ENCODE assay signal across 30 mouse cellular contexts in genomic region chr4:117305461-117305860, GRCm38 (mm10). TPM values are rescaled to one million over a fixed set of nuclear protein-coding genes. Genes with fewer than 3 reads are reported as not detected.
DNase-seq lines count a peak whose midpoint lies in the region; ATAC-seq and TF ChIP-seq lines count a peak whose summit lies in the region.
"Had no signal": no experiment of that assay in that cellular context is flagged by ENCODE, and none has a peak within 500 bp of the region (broad histone marks: within the 10 kb centered on the region; RNA-seq: fewer than 3 reads in every experiment).

No protein-coding gene starts in this region.

- H3K27ac ChIP-seq in kidney, postnatal 0 days = 0 out of 2 replicates have a peak overlapping the region, but pooled peaks have one; percentile 19
- no peak overlapping the region for H3K27ac ChIP-seq in ES-Bruce4 (ENCODE audit: insufficient read depth, low read length)
- H3K27ac ChIP-seq in stomach, postnatal 0 days (replicated peaks) = no peak overlapping the region
- H3K27ac ChIP-seq: embryonic facial prominence, embryonic 10.5 days; embryonic facial prominence, embryonic 13.5 days; forebrain, embryonic 12.5 days; forebrain, embryonic 15.5 days; heart, embryonic 15.5 days; hindbrain, embryonic 10.5 days; hindbrain, embryonic 13.5 days had no signal

- no peak overlapping the region for H3K4me3 ChIP-seq in kidney, postnatal 0 days (replicated peaks; ENCODE audit: low read depth, low read length)
- no peak overlapping the region for H3K4me3 ChIP-seq in ES-Bruce4 (ENCODE audit: low read depth, low read length)
- no peak overlapping the region for H3K4me3 ChIP-seq in stomach, postnatal 0 days (ENCODE audit: low read depth, low read length)
- H3K4me3 ChIP-seq: erythroblast, embryonic 14.5 days had no signal

- H3K4me2 ChIP-seq in kidney, postnatal 0 days (ENCODE audit: low read length) = no peak overlapping the region
- H3K4me2 ChIP-seq in stomach, postnatal 0 days (replicated peaks; ENCODE audit: low read depth) = no peak overlapping the region

- TF ChIP-seq EP300 in ES-Bruce4 (IDR thresholded peaks at IDR 0.05; ENCODE audit: insufficient read depth, low read depth, low read length) = peak; percentile 84
- TF ChIP-seq EP300 in stomach, postnatal 0 days (optimal IDR thresholded peaks at IDR 0.05) = no peak

- no peaks in the 10 kb centered on the region for H3K36me3 ChIP-seq in kidney, postnatal 0 days (ENCODE audit: insufficient read depth, low read length)
- H3K36me3 ChIP-seq in ES-Bruce4 (ENCODE audit: control insufficient read depth, insufficient read depth, low read length, poor library complexity, severe bottlenecking) = no peaks in the 10 kb centered on the region
- no peaks in the 10 kb centered on the region for H3K36me3 ChIP-seq in stomach, postnatal 0 days (ENCODE audit: control insufficient read depth, insufficient read depth, low read length)
- H3K36me3 ChIP-seq: embryonic facial prominence, embryonic 10.5 days; embryonic facial prominence, embryonic 13.5 days; forebrain, embryonic 12.5 days; forebrain, embryonic 15.5 days; heart, embryonic 12.5 days; heart, embryonic 15.5 days; hindbrain, embryonic 13.5 days had no signal

- no peak for TF ChIP-seq CTCF in kidney, postnatal 0 days (IDR thresholded peaks at IDR 0.05; ENCODE audit: low read depth)
- no peak for TF ChIP-seq CTCF in ES-Bruce4 (IDR thresholded peaks at IDR 0.05; ENCODE audit: low read depth, low read length)
- TF ChIP-seq CTCF in stomach, postnatal 0 days (IDR thresholded peaks at IDR 0.05; ENCODE audit: low read depth) = no peak

- H3K9ac ChIP-seq in kidney, postnatal 0 days (ENCODE audit: low read depth, low read length) = no peak overlapping the region
- no peak overlapping the region for H3K9ac ChIP-seq in ES-Bruce4 (ENCODE audit: low read depth, poor library complexity, severe bottlenecking)
- no peak overlapping the region for H3K9ac ChIP-seq in stomach, postnatal 0 days (ENCODE audit: low read length)
- H3K9ac ChIP-seq: embryonic facial prominence, embryonic 13.5 days; forebrain, embryonic 12.5 days; forebrain, embryonic 15.5 days; heart, embryonic 12.5 days; heart, embryonic 15.5 days; hindbrain, embryonic 13.5 days had no signal

- no peak for ATAC-seq in kidney, postnatal 0 days (replicated peaks; ENCODE audit: low FRiP score, low read depth)
- no peak for ATAC-seq in stomach, postnatal 0 days (ENCODE audit: low FRiP score, low TSS enrichment)
- ATAC-seq: forebrain, embryonic 15.5 days; hindbrain, embryonic 16.5 days had no signal

- 30% methylated on average over 7 of the region's 7 CpGs for WGBS in kidney, postnatal 0 days
- 46% methylated on average over 6 of the region's 7 CpGs for WGBS in stomach, postnatal 0 days

- TF ChIP-seq POLR2A in ES-Bruce4 (IDR thresholded peaks at IDR 0.05; ENCODE audit: insufficient read depth, low read length) = no peak

- peaks cover 18% of the 10 kb centered on the region for H3K4me1 ChIP-seq in kidney, postnatal 0 days (replicated peaks; ENCODE audit: insufficient read depth, low read length)
- H3K4me1 ChIP-seq in ES-Bruce4 (ENCODE audit: control insufficient read depth, insufficient read depth, low read length) = peaks cover 3% of the 10 kb centered on the region
- peaks cover 6% of the 10 kb centered on the region; the same call in 1 of the 2 replicates for H3K4me1 ChIP-seq in stomach, postnatal 0 days (replicated peaks; ENCODE audit: control insufficient read depth, insufficient read depth)

- DNase-seq in kidney, postnatal 0 days (ENCODE audit: low spot score) = no peak
- no peak for DNase-seq in kidney, adult 18-20 months
- DNase-seq in R1 (ENCODE audit: low read depth, low spot score) = peak; percentile 90
- peak; percentile 49 for DNase-seq in stomach, postnatal 0 days (ENCODE audit: low spot score)
- DNase-seq in adrenal gland, adult 18-20 months (ENCODE audit: low spot score in 2 of 2) = no peak
- no peak for DNase-seq in cerebellum, adult 9-10 months
- DNase-seq: adrenal gland, postnatal 10 days; adrenal gland, postnatal 36 days; B cell, adult 2 months; cerebellum, adult 18-20 months; cerebellum, adult 9-11 months; cerebellum, postnatal 36 days; embryo, embryonic 11 days; gastrocnemius, postnatal 25 days; heart, adult 18-20 months; heart, postnatal 10 days; heart, postnatal 36 days had no signal

- H3K27me3 ChIP-seq in kidney, postnatal 0 days (ENCODE audit: insufficient read depth, low read length) = peaks cover 41% of the 10 kb centered on the region
- H3K27me3 ChIP-seq in ES-Bruce4 (ENCODE audit: control insufficient read depth, insufficient read depth, low read length, poor library complexity, severe bottlenecking) = no peaks in the 10 kb centered on the region
- peaks cover 4% of the 10 kb centered on the region; the same call in 1 of the 2 replicates for H3K27me3 ChIP-seq in stomach, postnatal 0 days (ENCODE audit: control insufficient read depth, insufficient read depth, low read length)

- H3K9me3 ChIP-seq in kidney, postnatal 0 days (replicated peaks; ENCODE audit: low read length) = no peaks in the 10 kb centered on the region
- no peaks in the 10 kb centered on the region for H3K9me3 ChIP-seq in ES-Bruce4 (replicated peaks; ENCODE audit: control insufficient read depth, insufficient read depth, low read length, poor library complexity, severe bottlenecking)
- H3K9me3 ChIP-seq in stomach, postnatal 0 days (ENCODE audit: control insufficient read depth, low read length) = no peaks in the 10 kb centered on the region
- H3K9me3 ChIP-seq: embryonic facial prominence, embryonic 10.5 days; embryonic facial prominence, embryonic 13.5 days; forebrain, embryonic 12.5 days; forebrain, embryonic 15.5 days; heart, embryonic 15.5 days; hindbrain, embryonic 10.5 days; hindbrain, embryonic 13.5 days had no signal

RNA-seq across cellular contexts. Expression of gene Armh1, which starts 53.5 kb away (rescaled TPM):
- 0.18 and 0.59 TPM in 2 replicates for polyA plus RNA-seq in kidney, postnatal 0 days (2015; fragmentation: Nextera tagmentation; extraction: Ambion mirVana)
- 0.49 and 0.52 TPM in 2 replicates for polyA plus RNA-seq in ES-Bruce4 (2011; ENCODE audit: insufficient read depth, insufficient read length, low read depth, missing spikeins)
- 0.16 and 0.24 TPM in 2 replicates for polyA plus RNA-seq in stomach, postnatal 0 days (2015; fragmentation: Nextera tagmentation; extraction: Ambion mirVana)
- 1 to 10 TPM; 1.9 to 2.4 TPM for total RNA-seq in adrenal gland, adult 18-20 months (2021)
- total RNA-seq: CH12.LX; gastrocnemius, adult 8-10 months; gastrocnemius, postnatal 25 days; heart, postnatal 36 days had no signal
- polyA plus RNA-seq: erythroblast, embryonic 14.5 days had no signal

RNA-seq across cellular contexts. Expression of gene Tmem53, which starts 53.7 kb away (rescaled TPM):
- polyA plus RNA-seq in kidney, postnatal 0 days (2015; fragmentation: Nextera tagmentation; extraction: Ambion mirVana) = 34.4 and 40.5 TPM in 2 replicates
- polyA plus RNA-seq in ES-Bruce4 (2011; ENCODE audit: insufficient read depth, insufficient read length, low read depth, missing spikeins) = 1.8 and 2.7 TPM in 2 replicates
- polyA plus RNA-seq in stomach, postnatal 0 days (2015; fragmentation: Nextera tagmentation; extraction: Ambion mirVana) = 12.9 and 16.3 TPM in 2 replicates
- total RNA-seq in adrenal gland, adult 18-20 months (2021) = 10 to 100 TPM; 38.6 to 66.8 TPM

Comparison
In these comparisons a context has a peak if more than half of its experiments do, and no peak if none do; other contexts are left out.
1. DNase-seq: peak in R1 (single experiment) and stomach, postnatal 0 days (single experiment); none in kidney, postnatal 0 days (single experiment), kidney, adult 18-20 months (single experiment), adrenal gland, adult 18-20 months (0 of 2) and cerebellum, adult 9-10 months (single experiment).